Mouse (Mus musculus) olfactory bulb, adult 2 months (tissue): ENCODE data around the gene Hist1h2ap. TPM values are rescaled to one million over a fixed set of nuclear protein-coding genes. Genes with fewer than 3 reads are reported as not detected.

Source experiments
- H3K27ac ChIP-seq: fragments of 200-500 bp; 2 replicates; pipeline ENCODE4 v1.5.1; 2012; ENCODE audit warnings: low read depth, low read length; ENCODE audit not compliant: insufficient read depth
- H3K4me1 ChIP-seq: fragments of 200-500 bp; 2 replicates; pipeline ENCODE4 v1.6.1; 2012; ENCODE audit warnings: low read length; ENCODE audit not compliant: control insufficient read depth, insufficient read depth
- H3K4me3 ChIP-seq: fragments of 200-500 bp; 2 replicates; pipeline ENCODE4 v1.5.1; 2012; ENCODE audit warnings: mild to moderate bottlenecking, low read depth, low read length, moderate library complexity; ENCODE audit not compliant: insufficient read depth
- CTCF ChIP-seq: fragments of 200-500 bp; IDR thresholded peaks from 2 replicates; pipeline ENCODE4 v1.5.1; 2012; ENCODE audit warnings: low read depth, mild to moderate bottlenecking, low read length, moderate library complexity; ENCODE audit not compliant: insufficient read depth
- POLR2A ChIP-seq: fragments of 200-500 bp; IDR thresholded peaks from 2 replicates; pipeline ENCODE4 v1.6.1; 2012; ENCODE audit warnings: mild to moderate bottlenecking, low read depth, low read length, moderate library complexity; ENCODE audit not compliant: insufficient read depth
- WGBS: fragments of 180-500 bp; shearing (Covaris S2); methylation state at CpG from one replicate; pipeline ENCODE4 v1.1.7; 2018; 5-methylcytosine and 5-hydroxymethylcytosine counted together
- polyA plus RNA-seq: library from polyadenylated mRNA; stranded (reverse); fragments of >200 nt; gene quantifications from 2 replicates; pipeline ENCODE4 v1.2.4, GENCODE M21; 2012; ENCODE audit warnings: low replicate concordance; ENCODE audit not compliant: missing spikeins, insufficient read depth, insufficient read length

Hist1h2ap gene
- polyA plus RNA-seq, 1 experiment: not detected

DNA sequence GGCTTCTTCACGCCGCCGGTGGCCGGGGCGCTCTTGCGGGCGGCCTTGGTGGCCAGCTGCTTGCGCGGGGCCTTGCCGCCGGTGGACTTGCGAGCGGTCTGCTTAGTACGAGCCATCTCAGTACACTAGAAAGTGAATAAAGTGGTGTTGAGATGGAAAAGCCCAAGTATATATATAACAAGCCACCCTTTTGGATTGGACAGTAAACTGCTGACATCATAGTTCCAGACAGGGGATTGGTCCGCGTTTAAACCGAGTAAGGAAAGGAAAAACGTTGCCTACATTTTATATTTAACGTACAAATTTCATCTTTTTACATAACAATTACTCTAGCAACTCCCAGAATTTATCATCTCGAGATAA lies 50.1 kb downstream of the Hist1h2ap start, which contains the start of gene Hist1h3i:
TSS of gene Hist1h3i (minus strand) at position 116 of the 363 bp plus-strand sequence.
- WGBS: 0% methylated on average over 17 of the region's 20 CpGs
- H3K4me3 ChIP-seq: peak within 1 kb of the TSS; percentile 59
- no peaks in the 10 kb centered on the region; the same call in 1 of the 2 replicates for H3K4me1 ChIP-seq
- peak within 1 kb of the TSS; percentile 70; the same call in 1 of the 2 replicates for H3K27ac ChIP-seq
- TF ChIP-seq POLR2A (no peak), CTCF (no peak)

Other genes with a start within 250 kb of the Hist1h2ap start
- gene Olfr1362, start 219.5 kb downstream of the Hist1h2ap start, polyA plus RNA-seq: not detected in 2 replicates
- not detected in 2 replicates for gene Olfr11, start 191.0 kb downstream of the Hist1h2ap start, polyA plus RNA-seq
- not detected in 2 replicates for gene Olfr1361, start 170.1 kb downstream of the Hist1h2ap start, polyA plus RNA-seq
- not detected in 2 replicates for gene Olfr1360, start 156.1 kb downstream of the Hist1h2ap start, polyA plus RNA-seq
- not detected in 2 replicates for gene Olfr1359, start 135.4 kb downstream of the Hist1h2ap start, polyA plus RNA-seq
- not detected in 2 replicates for gene Hist1h2bl, start 117.4 kb downstream of the Hist1h2ap start, polyA plus RNA-seq
- gene Hist1h2ai, start 117.1 kb downstream of the Hist1h2ap start, polyA plus RNA-seq: not detected in 2 replicates
- gene Hist1h3h, start 115.8 kb downstream of the Hist1h2ap start, polyA plus RNA-seq: not detected in 2 replicates
- not detected in 2 replicates for gene Hist1h2bm, start 111.5 kb downstream of the Hist1h2ap start, polyA plus RNA-seq
- gene Hist1h4j, start 98.4 kb downstream of the Hist1h2ap start, polyA plus RNA-seq: not detected in 2 replicates
- not detected in 2 replicates for gene Hist1h4k, start 83.0 kb downstream of the Hist1h2ap start, polyA plus RNA-seq
- gene Hist1h2ak, start 79.7 kb downstream of the Hist1h2ap start, polyA plus RNA-seq: not detected in 2 replicates
- not detected in 2 replicates for gene Hist1h2bn, start 79.4 kb downstream of the Hist1h2ap start, polyA plus RNA-seq
- gene Hist1h1b, start 52.9 kb downstream of the Hist1h2ap start, polyA plus RNA-seq: not detected in 2 replicates
- gene Hist1h3i, start 50.1 kb downstream of the Hist1h2ap start, polyA plus RNA-seq: not detected in 2 replicates
- gene Hist1h2an, start 46.3 kb downstream of the Hist1h2ap start, polyA plus RNA-seq: not detected in 2 replicates
- not detected in 2 replicates for gene Hist1h2bp, start 46.0 kb downstream of the Hist1h2ap start, polyA plus RNA-seq
- gene Hist1h2bq, start 23.3 kb downstream of the Hist1h2ap start, polyA plus RNA-seq: not detected in 2 replicates
- gene Hist1h2ao, start 23.0 kb downstream of the Hist1h2ap start, polyA plus RNA-seq: not detected in 2 replicates
- not detected in 2 replicates for gene Hist1h4m, start 21.8 kb downstream of the Hist1h2ap start, polyA plus RNA-seq
- not detected in 2 replicates for gene Hist1h4n, start 1.3 kb downstream of the Hist1h2ap start, polyA plus RNA-seq
- not detected in 2 replicates for gene Hist1h2br, start 236 bp upstream of the Hist1h2ap start, polyA plus RNA-seq
- not detected in 2 replicates for gene Zfp184, start 111.6 kb upstream of the Hist1h2ap start, polyA plus RNA-seq
- not detected in 2 replicates for gene Pom121l2, start 147.7 kb upstream of the Hist1h2ap start, polyA plus RNA-seq
- gene Prss16, start 176.2 kb upstream of the Hist1h2ap start, polyA plus RNA-seq: 263 TPM in 1 of 2 replicates, not detected in the other
- not detected in 2 replicates for gene Hist1h2ah, start 202.1 kb upstream of the Hist1h2ap start, polyA plus RNA-seq
- gene Hist1h2bk, start 202.4 kb upstream of the Hist1h2ap start, polyA plus RNA-seq: not detected in 2 replicates
- not detected in 2 replicates for gene Hist1h4i, start 207.9 kb upstream of the Hist1h2ap start, polyA plus RNA-seq
- not detected in 2 replicates for gene Hist1h2ag, start 209.4 kb upstream of the Hist1h2ap start, polyA plus RNA-seq
- not detected in 2 replicates for gene Hist1h2bj, start 209.7 kb upstream of the Hist1h2ap start, polyA plus RNA-seq